Mouse (Mus musculus) central nervous system, embryonic 18 days (tissue): ENCODE data around the gene Cep170. TPM values are rescaled to one million over a fixed set of nuclear protein-coding genes. Genes with fewer than 3 reads are reported as not detected.

Source experiments
- polyA plus RNA-seq: library from polyadenylated mRNA; depleted of rRNA; stranded (reverse); fragments of >200 nt; gene quantifications from 2 replicates; pipeline ENCODE4 v1.2.3, GENCODE M21; 2012; rRNA removed

The Cep170 gene
- 183 and 185 TPM in 2 replicates for polyA plus RNA-seq

GRCm38 (mm10) chr1:176814036-176814420 is at the start of gene Cep170:
Cep170 (minus strand) TSS chr1:176814067.

GRCm38 (mm10) chr1:176814591-176815062 is 760 bp upstream of the Cep170 start, which contains the start of gene Sdccag8:
Sdccag8 (plus strand) TSS chr1:176814660.

Other genes with a start within 250 kb of the Cep170 start
- 13.3 and 13.8 TPM in 2 replicates for gene Sdccag8, start 593 bp upstream of the Cep170 start, polyA plus RNA-seq